Mouse (Mus musculus) liver, embryonic 14.5 days (tissue): ENCODE measurements at regions not wholly inside any gene's neighbourhood (a gene's known extent, or its start where the extent isn't known, plus 50 kb on each side); places are given as distances from the start of the nearest gene placed in this dataset.

Source experiments
- CTCF ChIP-seq: IDR thresholded peaks from 2 replicates; pipeline ENCODE4 v1.5.1; 2016; ENCODE audit warnings: antibody characterized with exemption, low read depth, control low read depth
- EP300 ChIP-seq: IDR thresholded peaks from 2 replicates; pipeline ENCODE4 v1.6.1; 2016; ENCODE audit warnings: antibody characterized with exemption, low read depth

GRCm38 (mm10) chr1:88780262-88780661, 78.2 kb upstream of the Arl4c start:
- TF ChIP-seq EP300: no peak
- TF ChIP-seq CTCF: no peak
